Mouse (Mus musculus) liver, postnatal 0 days (tissue): ENCODE measurements around the gene Arhgap30. TPM values are rescaled to one million over a fixed set of nuclear protein-coding genes. Genes with fewer than 3 reads are reported as not detected.
A peak's percentile ranks its signal among the peaks of the same experiment; 100 is the strongest.

ENCODE experiments used
- ATAC-seq: fragments of 200-750 bp; cut with Nextera tagmentation; 2 replicates; pipeline ENCODE4 v1.8.0; 2017; ENCODE audit warnings: mild to moderate bottlenecking, moderate library complexity
- DNase-seq: peaks from one replicate; pipeline ENCODE4 v3.0.0-alpha.2; 2016
- H3K27ac ChIP-seq: fragments of 300-500 bp; sonication (generic); 2 replicates; pipeline ENCODE4 v1.5.1; 2014; ENCODE audit warnings: antibody characterized with exemption, moderate library complexity, mild to moderate bottlenecking, low read depth
- H3K27me3 ChIP-seq: fragments of 300-500 bp; sonication (generic); 2 replicates; pipeline ENCODE4 v1.6.1; 2014; ENCODE audit warnings: low read length, control low read depth, mixed read lengths; ENCODE audit not compliant: insufficient read depth
- H3K36me3 ChIP-seq: fragments of 300-500 bp; sonication (generic); replicated peaks from 2 replicates; pipeline ENCODE4 v1.6.1; 2014; ENCODE audit warnings: mild to moderate bottlenecking, control low read depth, low read length, moderate library complexity, mixed read lengths; ENCODE audit not compliant: insufficient read depth
- H3K4me1 ChIP-seq: fragments of 300-500 bp; sonication (generic); 2 replicates; pipeline ENCODE4 v1.6.1; 2014; ENCODE audit warnings: antibody characterized with exemption, mild to moderate bottlenecking, control low read depth; ENCODE audit not compliant: insufficient read depth
- H3K4me2 ChIP-seq: fragments of 300-500 bp; sonication (generic); 2 replicates; pipeline ENCODE4 v1.6.1; 2014; ENCODE audit warnings: low read depth, mild to moderate bottlenecking, low read length, moderate library complexity, mixed read lengths
- H3K4me3 ChIP-seq: fragments of 300-500 bp; sonication (generic); 2 replicates; pipeline ENCODE4 v1.5.1; 2014; ENCODE audit warnings: low read depth, low read length
- H3K9ac ChIP-seq: fragments of 300-500 bp; sonication (generic); replicated peaks from 2 replicates; pipeline ENCODE4 v1.6.1; 2014; ENCODE audit warnings: mild to moderate bottlenecking, moderate library complexity
- H3K9me3 ChIP-seq: fragments of 300-500 bp; sonication (generic); 2 replicates; pipeline ENCODE4 v1.6.1; 2016; ENCODE audit warnings: mild to moderate bottlenecking, control low read depth, low read length, mixed read lengths
- CTCF ChIP-seq: sonication (generic); IDR thresholded peaks from 2 replicates; pipeline ENCODE4 v1.5.1; 2016; ENCODE audit warnings: antibody characterized with exemption, low read depth
- EP300 ChIP-seq: IDR thresholded peaks from 2 replicates; pipeline ENCODE4 v1.6.1; 2016; ENCODE audit warnings: antibody characterized with exemption, low read depth, mild to moderate bottlenecking
- WGBS: fragments of 180-500 bp; shearing (Covaris S2); extraction: QIAGEN DNeasy Blood & Tissue Kit; methylation state at CpG from one replicate; pipeline ENCODE4 v1.1.7; 2014; ENCODE audit not compliant: insufficient replicate concordance; 5-methylcytosine and 5-hydroxymethylcytosine counted together
- polyA plus RNA-seq: library from polyadenylated mRNA; unstranded; fragments of >200 nt; fragmentation: Nextera tagmentation; extraction: Ambion mirVana; gene quantifications from 2 replicates; pipeline ENCODE4 v1.2.1, GENCODE M21; 2015

The Arhgap30 gene
- polyA plus RNA-seq, 1 experiment from 2014 or later: 7.0 TPM

- H3K4me1 ChIP-seq: peaks cover 27% of the 10 kb centered on the region
- H3K27ac ChIP-seq: peak overlapping the region; percentile 86
- peak overlapping the region; percentile 51 for H3K4me3 ChIP-seq
- no peaks in the 10 kb centered on the region for H3K27me3 ChIP-seq
- no peaks in the 10 kb centered on the region for H3K9me3 ChIP-seq
- no peaks in the 10 kb centered on the region for H3K36me3 ChIP-seq
- H3K9ac ChIP-seq: peak overlapping the region; percentile 62; the same call in 1 of the 2 replicates
- WGBS: 12% methylated on average over 8 of the region's 9 CpGs
- DNase-seq: peak; percentile 27
- TF ChIP-seq CTCF (0 out of 2 replicates have a peak, but pooled peaks have one; percentile 8), EP300 (no peak)
- ATAC-seq: no peak
- peak overlapping the region; percentile 73 for H3K4me2 ChIP-seq
These were observed 51.4 kb downstream of the Arhgap30 start for GRCm38 (mm10) chr1:171440025-171440725.

- Histone ChIP-seq H3K4me2 (peak overlapping the region; percentile 64), H3K27ac (peak overlapping the region; percentile 78), H3K9me3 (no peaks in the 10 kb centered on the region), H3K9ac (peak overlapping the region; percentile 52), H3K4me1 (peaks cover 24% of the 10 kb centered on the region), H3K4me3 (peak overlapping the region; percentile 21), H3K27me3 (no peaks in the 10 kb centered on the region), H3K36me3 (no peaks in the 10 kb centered on the region)
- TF ChIP-seq EP300 (peak; percentile 64), CTCF (no peak)
- WGBS: 18% methylated on average over 7 of the region's 7 CpGs
- DNase-seq (peak; percentile 55), ATAC-seq (peak; percentile 43)
These were observed 53.0 kb downstream of the Arhgap30 start for GRCm38 (mm10) chr1:171441466-171442412.

DNA sequence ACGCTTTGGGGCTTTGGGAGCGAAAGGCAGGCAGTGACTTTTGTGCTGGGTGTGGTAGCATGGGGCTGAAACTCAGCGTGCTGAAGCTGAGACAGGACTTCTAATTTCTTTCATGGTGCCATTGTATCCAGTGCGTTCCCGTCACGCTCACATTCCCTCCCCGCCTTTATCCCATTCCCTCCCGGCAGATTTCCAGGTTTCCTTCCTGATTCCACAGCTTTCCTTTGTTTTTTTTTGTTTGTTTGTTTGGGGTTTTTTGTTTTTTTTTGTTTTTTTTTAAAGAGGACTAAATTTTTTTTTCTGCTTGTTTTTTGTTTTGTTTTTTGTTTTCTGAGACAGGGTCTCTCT is 53.6 kb downstream of the Arhgap30 start:
- WGBS: 23% methylated on average over 8 of the region's 8 CpGs
- no peak for ATAC-seq
- Histone ChIP-seq H3K27ac (peak overlapping the region; percentile 78), H3K4me3 (peak overlapping the region; percentile 21), H3K4me2 (peak overlapping the region; percentile 64), H3K27me3 (no peaks in the 10 kb centered on the region), H3K4me1 (peaks cover 20% of the 10 kb centered on the region), H3K9ac (peak overlapping the region; percentile 52), H3K36me3 (no peaks in the 10 kb centered on the region), H3K9me3 (no peaks in the 10 kb centered on the region)
- no peak for DNase-seq
- no peak for TF ChIP-seq CTCF

DNA sequence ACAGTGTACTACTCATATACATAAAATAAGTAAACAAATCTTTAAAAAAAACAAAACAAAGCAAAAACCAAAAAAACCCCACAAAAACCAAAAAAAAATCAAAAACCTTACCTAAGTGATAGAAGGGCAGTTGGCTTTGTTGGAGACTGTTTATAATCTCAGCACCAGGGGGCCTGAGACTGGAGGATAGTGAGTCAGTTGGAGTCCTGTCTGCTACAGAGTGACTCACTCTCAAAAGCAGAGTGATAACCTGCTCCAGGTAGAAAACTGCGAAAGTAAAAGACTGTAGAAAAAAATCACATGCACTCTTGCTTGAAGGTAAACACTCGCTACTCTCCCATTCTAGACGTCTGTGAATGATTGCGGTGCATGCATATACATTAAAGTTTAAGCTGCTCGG is 56.3 kb downstream of the Arhgap30 start:
- H3K36me3 ChIP-seq: no peaks in the 10 kb centered on the region
- 69% methylated on average over 5 of the region's 5 CpGs for WGBS
- no peak overlapping the region for H3K4me3 ChIP-seq
- H3K27me3 ChIP-seq: no peaks in the 10 kb centered on the region
- TF ChIP-seq CTCF: no peak
- TF ChIP-seq EP300: no peak
- no peak overlapping the region for H3K27ac ChIP-seq
- H3K4me2 ChIP-seq: no peak overlapping the region
- DNase-seq (no peak), ATAC-seq (no peak)
- no peak overlapping the region for H3K9ac ChIP-seq
- no peaks in the 10 kb centered on the region for H3K9me3 ChIP-seq
- peaks cover 24% of the 10 kb centered on the region for H3K4me1 ChIP-seq

- Histone ChIP-seq H3K9me3 (no peaks in the 10 kb centered on the region), H3K27ac (no peak overlapping the region), H3K4me3 (no peak overlapping the region), H3K36me3 (no peaks in the 10 kb centered on the region), H3K9ac (no peak overlapping the region), H3K27me3 (no peaks in the 10 kb centered on the region), H3K4me1 (peaks cover 17% of the 10 kb centered on the region), H3K4me2 (no peak overlapping the region)
- no peak for DNase-seq
- no peak for TF ChIP-seq EP300
- no peak for TF ChIP-seq CTCF
- no peak for ATAC-seq
- WGBS: 57% methylated on average over 7 of the region's 7 CpGs
These were observed 58.1 kb downstream of the Arhgap30 start for GRCm38 (mm10) chr1:171446854-171447253.

DNA sequence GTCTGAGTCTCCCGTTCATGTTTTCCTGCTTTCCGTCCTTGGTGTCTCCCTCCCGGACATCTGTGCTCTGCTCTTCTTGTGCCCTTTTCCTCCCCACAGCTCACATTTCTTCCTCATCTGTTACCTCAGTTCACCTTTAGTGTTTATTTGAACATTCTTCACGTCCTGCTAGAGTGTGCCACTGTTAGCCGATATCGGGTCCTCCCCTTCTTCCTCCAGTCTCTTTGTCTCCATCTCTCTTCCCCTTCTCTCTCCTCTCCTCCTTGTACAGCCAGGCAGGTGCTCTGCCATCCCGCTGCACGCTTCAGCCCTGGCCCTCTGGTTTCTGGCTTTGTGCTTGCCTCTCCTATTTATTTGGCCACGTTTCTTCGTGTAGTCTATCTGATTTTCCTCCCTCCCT is 58.9 kb downstream of the Arhgap30 start:
- H3K4me1 ChIP-seq: peaks cover 13% of the 10 kb centered on the region
- H3K4me2 ChIP-seq: peak overlapping the region; percentile 36
- no peak for ATAC-seq
- no peak overlapping the region for H3K4me3 ChIP-seq
- H3K36me3 ChIP-seq: no peaks in the 10 kb centered on the region
- peak overlapping the region; percentile 60; the same call in 1 of the 2 replicates for H3K27ac ChIP-seq
- no peak for DNase-seq
- H3K27me3 ChIP-seq: no peaks in the 10 kb centered on the region
- WGBS: 28% methylated on average over 10 of the region's 10 CpGs
- no peaks in the 10 kb centered on the region for H3K9me3 ChIP-seq
- H3K9ac ChIP-seq: no peak overlapping the region; the same call in 1 of the 2 replicates
- TF ChIP-seq CTCF (no peak), EP300 (no peak)
